Mouse (Mus musculus) megakaryocyte, embryonic 14.5 days (primary cell): Measurements from ENCODE around the gene Gstt2. TPM values are rescaled to one million over a fixed set of nuclear protein-coding genes. Genes with fewer than 3 reads are reported as not detected.
A peak's percentile ranks its signal among the peaks of the same experiment; 100 is the strongest.

ENCODE experiments used
- H3K27me3 ChIP-seq: replicated peaks from 2 replicates; pipeline ENCODE3; 2012; ENCODE audit warnings: inconsistent platforms
- H3K36me3 ChIP-seq: replicated peaks from 2 replicates; pipeline ENCODE3; 2012; ENCODE audit warnings: low read length, inconsistent platforms, mixed read lengths
- H3K4me1 ChIP-seq: 2 replicates; pipeline ENCODE4 v1.6.1; 2012; ENCODE audit warnings: inconsistent platforms
- H3K4me3 ChIP-seq: replicated peaks from 2 replicates; pipeline ENCODE3; 2012; ENCODE audit warnings: moderate library complexity, mild to moderate bottlenecking, inconsistent platforms
- H3K9me3 ChIP-seq: 2 replicates; pipeline ENCODE4 v1.6.1; 2012; ENCODE audit warnings: inconsistent platforms
- FLI1 ChIP-seq: IDR thresholded peaks from 2 replicates; pipeline ENCODE4 v1.6.1; 2012; ENCODE audit warnings: low read length, inconsistent platforms, mixed read lengths
- GATA1 ChIP-seq: IDR thresholded peaks from 3 replicates; pipeline ENCODE4 v1.6.1; 2012; ENCODE audit warnings: mixed read lengths, low read length, inconsistent platforms, borderline replicate concordance
- polyA plus RNA-seq: library from polyadenylated mRNA; stranded (reverse); fragments of >175 nt; gene quantifications from 2 replicates; pipeline ENCODE4 v1.2.3, GENCODE M21; 2012; ENCODE audit warnings: low replicate concordance; ENCODE audit not compliant: insufficient read depth

Gene Gstt2
- polyA plus RNA-seq, 1 experiment: 2.3 TPM

DNA sequence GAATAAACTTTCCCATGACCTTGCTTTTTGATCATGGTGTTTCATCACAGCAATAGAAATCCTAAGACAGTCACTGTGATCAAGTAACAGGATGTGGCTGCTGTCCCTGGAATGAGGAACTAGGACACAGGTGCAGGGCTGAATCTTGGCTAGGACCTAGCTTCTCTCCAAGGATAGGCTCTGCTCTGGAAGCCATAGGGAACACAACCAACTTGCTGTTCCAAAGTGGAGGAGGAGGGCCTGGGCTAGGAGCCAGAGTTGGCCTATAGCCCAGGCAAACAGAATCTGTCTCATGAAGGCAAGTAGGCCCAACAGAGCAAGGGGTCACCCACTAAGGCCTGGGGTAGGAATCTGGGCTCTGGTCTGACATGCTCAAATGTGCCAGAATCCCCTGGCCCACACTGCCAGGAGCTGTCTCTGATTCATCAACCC, 8.7 kb downstream of the Gstt2 start:
- TF ChIP-seq GATA1 (no peak), FLI1 (no peak)

DNA sequence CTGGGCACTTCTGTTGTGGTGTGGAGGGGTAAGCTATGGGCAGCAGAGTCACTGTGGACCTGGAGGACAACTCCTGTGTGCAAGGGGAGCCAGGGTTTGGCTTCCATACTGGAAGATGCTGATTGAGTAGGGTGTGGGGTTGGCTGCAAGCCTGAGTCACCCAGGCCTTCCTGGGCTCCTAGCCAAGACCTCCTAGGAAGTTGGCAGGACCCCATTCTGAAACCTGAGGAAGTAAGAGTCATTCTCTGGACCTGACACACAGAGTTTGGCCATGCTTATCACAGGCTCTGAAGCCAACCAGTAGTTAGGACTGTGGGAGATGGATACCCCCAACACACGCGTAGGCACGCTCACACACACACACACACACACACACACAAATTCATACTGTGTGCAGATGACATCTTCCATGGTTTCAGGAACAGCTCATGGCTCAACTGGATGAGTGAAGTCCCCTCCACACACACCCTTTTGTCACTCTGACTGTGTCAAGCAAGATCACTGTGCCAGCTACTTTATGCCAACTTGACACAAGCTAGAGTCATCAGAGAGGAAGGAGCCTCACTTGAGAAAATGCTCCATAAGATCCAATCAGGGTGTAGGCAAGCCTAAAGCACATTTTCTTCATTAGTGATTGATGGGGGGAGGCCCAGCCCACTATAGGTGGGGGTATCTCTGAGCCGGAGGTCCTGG, 9.4 kb downstream of the Gstt2 start:
- Histone ChIP-seq H3K36me3 (no peaks in the 10 kb centered on the region), H3K9me3 (peaks cover 22% of the 10 kb centered on the region), H3K27me3 (peaks cover 4% of the 10 kb centered on the region), H3K4me3 (no peak overlapping the region), H3K4me1 (peaks cover 18% of the 10 kb centered on the region)
- no peak for TF ChIP-seq GATA1
- no peak for TF ChIP-seq FLI1

More for the DNA sequence above, 8.7 kb downstream of the Gstt2 start:
- Histone ChIP-seq H3K9me3 (peaks cover 22% of the 10 kb centered on the region), H3K36me3 (no peaks in the 10 kb centered on the region), H3K4me1 (peaks cover 19% of the 10 kb centered on the region), H3K27me3 (peaks cover 4% of the 10 kb centered on the region), H3K4me3 (no peak overlapping the region)

DNA sequence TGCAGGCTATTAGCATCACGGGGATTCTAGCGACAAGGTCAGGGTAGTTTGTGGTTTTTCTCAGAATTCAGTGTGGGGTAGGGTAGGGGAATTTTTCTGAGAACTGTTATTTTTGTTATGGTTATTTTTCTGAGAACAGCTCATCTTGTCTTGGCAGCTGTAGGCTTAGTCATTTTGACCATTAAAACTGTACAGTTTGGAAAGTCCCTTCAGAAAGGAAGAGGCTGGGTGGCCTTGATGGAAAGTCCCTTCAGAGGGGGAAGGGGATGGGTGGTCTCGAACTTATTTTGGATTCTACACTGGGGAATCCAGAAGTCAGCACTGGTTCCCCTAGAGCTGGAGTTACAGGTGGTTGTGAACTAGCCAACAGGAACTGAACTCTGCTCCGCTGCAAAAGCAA, 12.7 kb downstream of the Gstt2 start:
- TF ChIP-seq GATA1 (no peak), FLI1 (no peak)
- H3K9me3 ChIP-seq: peaks cover 22% of the 10 kb centered on the region
- peaks cover 15% of the 10 kb centered on the region for H3K27me3 ChIP-seq
- no peak overlapping the region for H3K4me3 ChIP-seq
- peaks cover 18% of the 10 kb centered on the region for H3K4me1 ChIP-seq
- H3K36me3 ChIP-seq: no peaks in the 10 kb centered on the region

DNA sequence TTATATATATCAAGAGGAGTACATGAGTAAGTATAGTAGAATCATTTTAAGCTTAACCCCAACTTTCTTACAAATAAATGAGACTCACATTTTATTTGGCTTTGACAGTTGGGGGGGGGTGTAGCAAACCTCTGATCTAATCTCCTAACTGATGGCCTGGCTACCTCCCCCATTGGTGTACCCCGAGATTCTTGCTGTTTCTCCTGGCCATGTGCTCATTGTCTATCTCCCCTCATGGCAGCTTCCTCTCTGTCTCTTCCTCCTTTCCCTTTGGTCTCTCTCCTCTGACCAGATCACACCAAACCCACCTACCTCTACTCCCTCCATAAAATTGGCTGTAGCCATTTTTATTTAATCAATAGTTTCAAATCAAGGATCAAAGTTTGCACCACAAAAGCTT, 13.4 kb downstream of the Gstt2 start:
- Histone ChIP-seq H3K36me3 (no peaks in the 10 kb centered on the region), H3K4me1 (peaks cover 16% of the 10 kb centered on the region), H3K27me3 (peaks cover 21% of the 10 kb centered on the region), H3K4me3 (no peak overlapping the region), H3K9me3 (peaks cover 22% of the 10 kb centered on the region)
- TF ChIP-seq FLI1 (no peak), GATA1 (no peak)

DNA sequence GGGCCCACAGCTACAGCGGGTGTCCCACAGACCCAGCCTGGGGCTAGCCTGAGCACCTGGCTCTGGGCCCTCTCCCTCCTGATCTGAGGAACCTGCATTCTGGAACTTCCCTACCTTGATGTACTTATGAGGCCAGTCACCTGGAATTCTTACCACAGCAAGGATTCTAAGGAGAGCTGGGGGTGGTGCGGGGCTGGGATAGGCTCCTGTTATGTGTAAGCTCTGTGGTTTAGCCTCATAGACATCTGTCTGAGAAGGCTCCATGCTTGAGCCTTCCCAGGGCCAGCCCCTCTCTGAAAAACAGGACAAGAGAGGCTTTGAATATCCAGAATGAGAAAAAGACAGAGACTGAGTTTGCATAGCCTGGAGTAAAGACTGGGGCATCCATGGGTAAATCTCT, 14.8 kb downstream of the Gstt2 start, which contains the start of gene Gstt4:
Gstt4 (minus strand) TSS at position 101 of the 400 bp plus-strand sequence.
- no peak within 1 kb of the TSS for H3K4me3 ChIP-seq

DNA sequence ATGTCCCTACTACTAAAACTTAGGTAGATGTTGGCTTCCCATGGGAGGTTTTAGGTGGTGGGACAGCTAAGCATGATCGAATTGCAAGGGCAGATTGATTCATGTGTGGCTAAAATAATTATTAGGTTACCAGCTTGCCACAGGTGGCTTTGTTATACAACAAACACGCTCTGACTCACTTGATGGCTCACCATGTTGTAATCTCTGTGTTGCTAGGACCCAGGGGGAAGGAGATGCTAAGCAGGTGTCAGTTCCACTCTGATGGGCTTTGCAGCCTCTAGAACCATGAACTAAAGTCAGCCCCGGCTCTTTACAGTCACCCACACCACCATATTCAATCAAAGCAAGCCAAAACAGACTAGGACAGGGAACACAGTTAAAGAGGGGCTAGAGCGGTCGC, 17.3 kb downstream of the Gstt2 start:
- Histone ChIP-seq H3K4me1 (peaks cover 3% of the 10 kb centered on the region; the same call in 1 of the 2 replicates), H3K27me3 (peaks cover 29% of the 10 kb centered on the region), H3K36me3 (no peaks in the 10 kb centered on the region), H3K9me3 (peaks cover 10% of the 10 kb centered on the region), H3K4me3 (no peak overlapping the region)
- no peak for TF ChIP-seq FLI1
- TF ChIP-seq GATA1: no peak

More for the DNA sequence above, 14.8 kb downstream of the Gstt2 start, which contains the start of gene Gstt4:
- TF ChIP-seq GATA1 (no peak), FLI1 (no peak)
- Histone ChIP-seq H3K9me3 (peaks cover 14% of the 10 kb centered on the region), H3K36me3 (no peaks in the 10 kb centered on the region), H3K27me3 (peaks cover 24% of the 10 kb centered on the region), H3K4me1 (peaks cover 7% of the 10 kb centered on the region)

DNA sequence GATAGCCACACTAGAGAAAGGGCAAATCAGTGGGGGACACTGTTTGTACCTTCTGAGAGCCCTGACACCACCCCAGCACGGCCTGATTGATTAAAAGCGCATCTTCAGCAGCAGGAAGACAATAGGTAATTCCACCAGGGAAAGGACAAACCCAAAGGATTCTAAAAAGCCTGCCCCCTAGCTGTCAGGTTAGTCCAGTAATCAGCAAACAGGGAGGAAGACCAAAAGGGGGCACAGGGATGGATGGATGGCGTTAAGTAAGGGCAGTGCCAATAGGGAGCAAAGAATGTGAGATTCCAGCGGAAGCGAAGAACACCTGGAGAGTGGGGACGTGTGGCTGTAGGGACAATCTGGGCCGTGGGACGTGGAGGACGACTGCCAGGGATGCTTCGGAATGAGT, 18.6 kb downstream of the Gstt2 start:
- no peaks in the 10 kb centered on the region for H3K4me1 ChIP-seq

DNA sequence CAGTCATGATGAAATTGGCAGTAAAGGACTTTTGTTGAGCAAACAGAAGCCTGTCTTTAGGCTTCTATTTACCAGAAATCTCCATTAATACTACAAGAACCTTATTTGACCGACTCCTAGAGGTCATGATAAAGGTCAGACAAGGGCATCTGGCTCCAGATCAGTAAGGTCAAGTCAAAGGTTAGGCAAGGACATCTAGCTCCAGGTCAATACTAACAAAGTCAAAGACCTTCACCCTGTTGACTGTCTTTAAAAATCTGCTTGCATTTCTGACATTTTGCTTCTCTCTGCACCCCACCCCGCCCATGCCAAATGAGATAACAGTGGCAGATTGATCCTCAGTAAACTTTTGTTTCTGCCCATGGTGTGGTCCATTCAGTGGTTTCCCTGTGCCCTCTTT, 33.0 kb downstream of the Gstt2 start:
- Histone ChIP-seq H3K27me3 (peaks cover 27% of the 10 kb centered on the region), H3K9me3 (peaks cover 17% of the 10 kb centered on the region), H3K4me1 (peaks cover 16% of the 10 kb centered on the region), H3K36me3 (no peaks in the 10 kb centered on the region), H3K4me3 (no peak overlapping the region)
- TF ChIP-seq FLI1 (no peak), GATA1 (no peak)

More for the DNA sequence above, 18.6 kb downstream of the Gstt2 start:
- H3K27me3 ChIP-seq: peaks cover 33% of the 10 kb centered on the region
- no peaks in the 10 kb centered on the region for H3K9me3 ChIP-seq
- no peak for TF ChIP-seq GATA1
- no peak for TF ChIP-seq FLI1
- H3K36me3 ChIP-seq: no peaks in the 10 kb centered on the region
- no peak overlapping the region for H3K4me3 ChIP-seq

DNA sequence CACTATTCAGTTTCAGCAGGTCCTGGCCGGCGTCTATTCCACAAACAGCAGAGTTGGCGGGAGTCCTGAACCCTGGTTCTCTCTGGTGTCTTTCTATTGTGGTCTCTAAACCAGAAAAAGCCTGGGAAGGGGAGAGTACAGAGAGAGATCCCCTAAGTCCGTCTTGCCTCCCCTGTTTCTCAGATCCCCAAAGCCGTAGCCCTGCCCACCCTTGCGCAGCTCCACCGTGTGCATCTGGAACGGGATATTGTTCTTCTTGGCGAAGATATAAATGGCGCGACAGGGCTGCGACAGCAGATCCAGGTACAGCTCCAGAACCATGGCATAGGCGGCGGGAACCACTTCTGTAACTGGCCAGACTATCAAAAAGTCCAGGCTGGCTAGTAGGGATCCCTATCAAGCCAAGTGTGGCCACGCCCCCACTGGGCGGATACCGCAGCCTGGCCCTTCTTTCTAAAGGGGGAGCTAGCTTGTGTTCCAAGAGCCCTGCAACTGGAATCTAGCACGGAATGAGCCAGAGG, 39.0 kb downstream of the Gstt2 start, which contains the start of gene Gstt1:
Gstt1 (minus strand) TSS at position 409 of the 521 bp plus-strand sequence.
- Histone ChIP-seq H3K9me3 (no peaks in the 10 kb centered on the region; the same call in 1 of the 2 replicates), H3K4me1 (peaks cover 39% of the 10 kb centered on the region), H3K27me3 (peaks cover 52% of the 10 kb centered on the region), H3K36me3 (no peaks in the 10 kb centered on the region), H3K4me3 (peak within 1 kb of the TSS; percentile 94)
- TF ChIP-seq GATA1 (no peak), FLI1 (no peak)

DNA sequence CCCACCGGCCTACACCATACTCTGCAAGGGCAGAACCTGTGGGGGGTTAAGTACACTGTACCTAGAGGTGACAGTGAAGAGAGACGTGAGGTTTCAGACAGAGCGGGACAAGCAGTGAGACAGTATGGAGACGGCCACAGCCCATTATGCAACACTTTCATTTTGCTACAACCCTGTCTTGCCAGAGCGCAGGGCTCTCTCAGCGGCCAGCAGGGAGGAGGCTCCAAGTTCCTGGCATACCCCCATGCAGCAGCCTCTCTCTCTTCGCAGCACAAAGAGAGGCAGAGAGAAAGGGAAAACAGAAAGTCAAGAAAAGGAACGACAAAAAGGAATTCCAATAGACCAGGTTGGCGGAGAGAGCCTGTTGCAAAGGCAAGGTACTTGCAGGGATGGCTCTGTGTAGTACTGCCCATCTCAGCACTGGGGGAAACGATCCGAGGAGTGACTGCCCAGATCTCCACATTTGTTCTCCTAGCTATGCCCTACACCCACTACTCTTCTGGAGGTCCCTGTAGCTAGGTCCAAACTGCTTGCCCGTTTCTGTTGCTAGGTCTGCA, 39.5 kb downstream of the Gstt2 start:
- Histone ChIP-seq H3K4me3 (peak overlapping the region; percentile 94), H3K4me1 (peaks cover 43% of the 10 kb centered on the region), H3K9me3 (no peaks in the 10 kb centered on the region; the same call in 1 of the 2 replicates), H3K36me3 (no peaks in the 10 kb centered on the region), H3K27me3 (peaks cover 49% of the 10 kb centered on the region)
- TF ChIP-seq GATA1 (no peak), FLI1 (no peak)
